Mouse (Mus musculus): ENCODE results near the gene Spon1. TPM values are rescaled to one million over a fixed set of nuclear protein-coding genes. Genes with fewer than 3 reads are reported as not detected.
A peak's percentile ranks its signal among the peaks of the same experiment; 100 is the strongest.

Gene Spon1
- total RNA-seq, 2 experiments from 2014 or later: 63.6 to 67.6 TPM

- DNase-seq (ENCODE audit: low spot score in 2 of 2): no peak
Observed at GRCm38 (mm10) chr7:114053720-114054119, 287.9 kb downstream of the Spon1 start.

GRCm38 (mm10) chr7:114058166-114058565 lies 292.4 kb downstream of the Spon1 start:
- DNase-seq (ENCODE audit: low spot score in 2 of 2): peak in 1 of 2 experiments; percentile 2

GRCm38 (mm10) chr7:114058927-114059441 lies 293.2 kb downstream of the Spon1 start:
- DNase-seq (ENCODE audit: low spot score in 2 of 2): peak in 1 of 2 experiments; percentile 33

- no peak for DNase-seq (ENCODE audit: low spot score in 2 of 2)
Observed at GRCm38 (mm10) chr7:114060445-114060844, 294.6 kb downstream of the Spon1 start.

GRCm38 (mm10) chr7:114062451-114062850 lies 296.7 kb downstream of the Spon1 start:
- DNase-seq (ENCODE audit: low spot score in 2 of 2): no peak

GRCm38 (mm10) chr7:114063534-114063933 lies 297.7 kb downstream of the Spon1 start:
- DNase-seq (ENCODE audit: low spot score in 2 of 2): peak in 1 of 2 experiments; percentile 28

GRCm38 (mm10) chr7:114063966-114064365 lies 298.2 kb downstream of the Spon1 start:
- DNase-seq (ENCODE audit: low spot score in 2 of 2): no peak

GRCm38 (mm10) chr7:114065407-114066185 lies 299.8 kb downstream of the Spon1 start:
- DNase-seq (ENCODE audit: low spot score in 2 of 2): no peak

- peak; percentile 74 to 90 for DNase-seq (ENCODE audit: low spot score in 2 of 2)
Observed at GRCm38 (mm10) chr7:114066529-114067178, 300.9 kb downstream of the Spon1 start.

- no peak for DNase-seq (ENCODE audit: low spot score in 2 of 2)
Observed at GRCm38 (mm10) chr7:114068956-114069533, 303.2 kb downstream of the Spon1 start.

- no peak for DNase-seq (ENCODE audit: low spot score in 2 of 2)
Observed at GRCm38 (mm10) chr7:114069726-114070457, 304.1 kb downstream of the Spon1 start.

- DNase-seq (ENCODE audit: low spot score in 2 of 2): no peak
Observed at GRCm38 (mm10) chr7:114070458-114070840, 304.7 kb downstream of the Spon1 start.

- no peak for DNase-seq (ENCODE audit: low spot score in 2 of 2)
Observed at GRCm38 (mm10) chr7:114071395-114071794, 305.6 kb downstream of the Spon1 start.

- no peak for DNase-seq (ENCODE audit: low spot score in 2 of 2)
Observed at GRCm38 (mm10) chr7:114071851-114072616, 306.2 kb downstream of the Spon1 start.

- DNase-seq (ENCODE audit: low spot score in 2 of 2): no peak
Observed at GRCm38 (mm10) chr7:114074133-114074532, 308.3 kb downstream of the Spon1 start.

GRCm38 (mm10) chr7:114074595-114074994 lies 308.8 kb downstream of the Spon1 start:
- DNase-seq (ENCODE audit: low spot score in 2 of 2): no peak

GRCm38 (mm10) chr7:114079343-114079742 lies 313.5 kb downstream of the Spon1 start:
- no peak for DNase-seq (ENCODE audit: low spot score in 2 of 2)

- DNase-seq (ENCODE audit: low spot score in 2 of 2): no peak
Observed at GRCm38 (mm10) chr7:114080250-114080649, 314.5 kb downstream of the Spon1 start.

- DNase-seq (ENCODE audit: low spot score in 2 of 2): no peak
Observed at GRCm38 (mm10) chr7:114081633-114082420, 316.0 kb downstream of the Spon1 start.

GRCm38 (mm10) chr7:114083088-114083487 lies 317.3 kb downstream of the Spon1 start:
- no peak for DNase-seq (ENCODE audit: low spot score in 2 of 2)

Data from layer of hippocampus, adult 18-20 months (tissue).